Mouse (Mus musculus): ENCODE data around the gene Cacna1a. TPM values are rescaled to one million over a fixed set of nuclear protein-coding genes. Genes with fewer than 3 reads are reported as not detected.

The Cacna1a gene
- polyA plus RNA-seq, 1 experiment, result 10.5 TPM

DNA sequence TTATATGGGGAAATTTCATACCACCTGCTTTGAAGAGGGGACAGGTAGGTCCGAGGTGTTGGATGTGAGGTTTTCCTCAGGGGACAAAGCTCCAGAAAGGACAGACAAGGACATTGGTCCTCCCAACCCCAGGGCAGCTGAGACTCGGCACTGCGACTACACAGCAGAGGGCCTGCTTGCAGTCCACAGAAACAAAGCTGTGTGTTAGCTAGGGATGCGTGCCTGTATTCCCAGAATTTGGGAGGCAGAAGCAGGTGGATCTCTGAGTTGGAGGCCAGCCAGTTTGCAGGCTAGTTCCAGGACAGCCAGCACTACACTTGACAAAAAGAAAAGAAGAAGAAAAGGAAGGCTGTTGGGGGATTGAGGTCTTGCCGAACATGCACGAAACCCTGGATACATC is 130.5 kb downstream of the Cacna1a start:
- Histone ChIP-seq H3K36me3 (ENCODE audit: control insufficient read depth, insufficient read depth, low read length) (no peaks in the 10 kb centered on the region), H3K27ac (ENCODE audit: control insufficient read depth, insufficient read depth, low read length) (peak overlapping the region; percentile 1; the same call in 1 of the 2 replicates), H3K4me1 (replicated peaks; ENCODE audit: control insufficient read depth, insufficient read depth, low read length) (peaks cover 32% of the 10 kb centered on the region), H3K4me3 (ENCODE audit: control insufficient read depth, insufficient read depth, low read length) (no peak overlapping the region), H3K27me3 (ENCODE audit: control insufficient read depth, insufficient read depth, low read length) (no peaks in the 10 kb centered on the region)
- WGBS, result 90% methylated on average over 6 of the region's 6 CpGs
- DNase-seq, result no peak
- no peak for TF ChIP-seq POLR2A (IDR thresholded peaks at IDR 0.05; ENCODE audit: control insufficient read depth, extremely low read depth, insufficient read depth, low read length, poor library complexity)
- no peak for TF ChIP-seq CTCF (IDR thresholded peaks at IDR 0.05; ENCODE audit: borderline replicate concordance, control insufficient read depth, extremely low read depth, insufficient read depth, low read length, poor library complexity)

GRCm38 (mm10) chr8:84519767-84520626 is 131.8 kb downstream of the Cacna1a start:
- H3K27me3 ChIP-seq (ENCODE audit: control insufficient read depth, insufficient read depth, low read length), result no peaks in the 10 kb centered on the region
- no peak for TF ChIP-seq POLR2A (IDR thresholded peaks at IDR 0.05; ENCODE audit: control insufficient read depth, extremely low read depth, insufficient read depth, low read length, poor library complexity)
- H3K36me3 ChIP-seq (ENCODE audit: control insufficient read depth, insufficient read depth, low read length), result no peaks in the 10 kb centered on the region
- H3K4me3 ChIP-seq (ENCODE audit: control insufficient read depth, insufficient read depth, low read length), result no peak overlapping the region
- WGBS, result 52% methylated on average over 17 of the region's 17 CpGs
- peak overlapping the region; percentile 80 for H3K27ac ChIP-seq (ENCODE audit: control insufficient read depth, insufficient read depth, low read length)
- no peak for DNase-seq
- H3K4me1 ChIP-seq (replicated peaks; ENCODE audit: control insufficient read depth, insufficient read depth, low read length), result peaks cover 32% of the 10 kb centered on the region

DNA sequence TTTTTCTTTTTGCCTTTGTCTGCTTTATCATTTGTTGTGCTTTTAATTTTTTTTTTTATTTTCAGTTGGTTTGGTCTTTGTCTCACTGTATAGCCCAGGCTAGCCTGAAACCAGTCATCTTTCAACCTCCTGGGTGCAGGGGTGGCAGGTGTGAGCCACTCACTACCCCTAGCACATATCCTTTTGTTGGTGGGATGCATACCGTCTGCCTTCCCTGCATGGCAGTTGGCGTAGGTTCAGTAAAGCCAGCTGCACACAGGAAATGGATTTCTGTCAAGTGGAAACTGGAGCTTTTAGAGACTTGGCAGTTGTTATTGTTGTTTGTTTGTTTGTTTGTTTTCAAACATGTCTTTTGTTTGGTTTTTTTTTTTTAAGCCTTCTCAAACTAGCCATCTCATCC is 132.8 kb downstream of the Cacna1a start:
- 15% methylated on average over 2 of the region's 2 CpGs for WGBS

GRCm38 (mm10) chr8:84528036-84528435 is 139.8 kb downstream of the Cacna1a start:
- no peak for TF ChIP-seq POLR2A (IDR thresholded peaks at IDR 0.05; ENCODE audit: control insufficient read depth, extremely low read depth, insufficient read depth, low read length, poor library complexity)
- no peak for TF ChIP-seq CTCF (IDR thresholded peaks at IDR 0.05; ENCODE audit: borderline replicate concordance, control insufficient read depth, extremely low read depth, insufficient read depth, low read length, poor library complexity)
- Histone ChIP-seq H3K4me3 (ENCODE audit: control insufficient read depth, insufficient read depth, low read length) (no peak overlapping the region), H3K4me1 (replicated peaks; ENCODE audit: control insufficient read depth, insufficient read depth, low read length) (peaks cover under 1% of the 10 kb centered on the region; the same call in 1 of the 2 replicates), H3K36me3 (ENCODE audit: control insufficient read depth, insufficient read depth, low read length) (no peaks in the 10 kb centered on the region), H3K27ac (ENCODE audit: control insufficient read depth, insufficient read depth, low read length) (no peak overlapping the region), H3K27me3 (ENCODE audit: control insufficient read depth, insufficient read depth, low read length) (no peaks in the 10 kb centered on the region)
- no peak for DNase-seq
- 88% methylated on average over 7 of the region's 7 CpGs for WGBS

More for the DNA sequence above, 132.8 kb downstream of the Cacna1a start:
- peak overlapping the region; percentile 92 for H3K27ac ChIP-seq (ENCODE audit: control insufficient read depth, insufficient read depth, low read length)
- no peaks in the 10 kb centered on the region for H3K36me3 ChIP-seq (ENCODE audit: control insufficient read depth, insufficient read depth, low read length)
- no peaks in the 10 kb centered on the region for H3K27me3 ChIP-seq (ENCODE audit: control insufficient read depth, insufficient read depth, low read length)
- H3K4me1 ChIP-seq (replicated peaks; ENCODE audit: control insufficient read depth, insufficient read depth, low read length), result peaks cover 32% of the 10 kb centered on the region
- no peak for DNase-seq
- H3K4me3 ChIP-seq (ENCODE audit: control insufficient read depth, insufficient read depth, low read length), result no peak overlapping the region
- TF ChIP-seq CTCF (IDR thresholded peaks at IDR 0.05; ENCODE audit: borderline replicate concordance, control insufficient read depth, extremely low read depth, insufficient read depth, low read length, poor library complexity), result no peak
- no peak for TF ChIP-seq POLR2A (IDR thresholded peaks at IDR 0.05; ENCODE audit: control insufficient read depth, extremely low read depth, insufficient read depth, low read length, poor library complexity)

GRCm38 (mm10) chr8:84529548-84529947 is 141.3 kb downstream of the Cacna1a start:
- DNase-seq, result no peak
- 71% methylated on average over 4 of the region's 4 CpGs for WGBS
- H3K4me1 ChIP-seq (replicated peaks; ENCODE audit: control insufficient read depth, insufficient read depth, low read length), result peaks cover 3% of the 10 kb centered on the region
- H3K4me3 ChIP-seq (ENCODE audit: control insufficient read depth, insufficient read depth, low read length), result no peak overlapping the region
- no peaks in the 10 kb centered on the region for H3K36me3 ChIP-seq (ENCODE audit: control insufficient read depth, insufficient read depth, low read length)
- no peak overlapping the region for H3K27ac ChIP-seq (ENCODE audit: control insufficient read depth, insufficient read depth, low read length)
- TF ChIP-seq CTCF (IDR thresholded peaks at IDR 0.05; ENCODE audit: borderline replicate concordance, control insufficient read depth, extremely low read depth, insufficient read depth, low read length, poor library complexity), result no peak
- no peak for TF ChIP-seq POLR2A (IDR thresholded peaks at IDR 0.05; ENCODE audit: control insufficient read depth, extremely low read depth, insufficient read depth, low read length, poor library complexity)
- no peaks in the 10 kb centered on the region for H3K27me3 ChIP-seq (ENCODE audit: control insufficient read depth, insufficient read depth, low read length)

- TF ChIP-seq CTCF (IDR thresholded peaks at IDR 0.05; ENCODE audit: borderline replicate concordance, control insufficient read depth, extremely low read depth, insufficient read depth, low read length, poor library complexity) (no peak), POLR2A (IDR thresholded peaks at IDR 0.05; ENCODE audit: control insufficient read depth, extremely low read depth, insufficient read depth, low read length, poor library complexity) (no peak)
- DNase-seq, result no peak
- no peak overlapping the region for H3K27ac ChIP-seq (ENCODE audit: control insufficient read depth, insufficient read depth, low read length)
- WGBS, result 77% methylated on average over 1 of the region's 1 CpGs
- no peaks in the 10 kb centered on the region for H3K27me3 ChIP-seq (ENCODE audit: control insufficient read depth, insufficient read depth, low read length)
- H3K4me1 ChIP-seq (replicated peaks; ENCODE audit: control insufficient read depth, insufficient read depth, low read length), result peaks cover 3% of the 10 kb centered on the region
- no peaks in the 10 kb centered on the region for H3K36me3 ChIP-seq (ENCODE audit: control insufficient read depth, insufficient read depth, low read length)
- no peak overlapping the region for H3K4me3 ChIP-seq (ENCODE audit: control insufficient read depth, insufficient read depth, low read length)
Measured at GRCm38 (mm10) chr8:84532725-84533124, 144.5 kb downstream of the Cacna1a start.
